Mouse (Mus musculus) gastrocnemius, adult 2 months (tissue): Measurements from ENCODE around the gene Nbea. TPM values are rescaled to one million over a fixed set of nuclear protein-coding genes. Genes with fewer than 3 reads are reported as not detected.

Experiments used
- DNase-seq: peaks from one replicate; pipeline ENCODE4 v3.0.0; 2022
- H3K27ac ChIP-seq: fragments of 200-600 bp; 2 replicates; pipeline ENCODE4 v1.8.1; 2022; ENCODE audit warnings: mild to moderate bottlenecking
- H3K4me3 ChIP-seq: fragments of 200-600 bp; 2 replicates; pipeline ENCODE4 v1.8.1; 2022; ENCODE audit warnings: mild to moderate bottlenecking, moderate library complexity
- CTCF ChIP-seq: fragments of 200-600 bp; IDR thresholded peaks from 2 replicates; pipeline ENCODE4 v1.8.1; 2022; ENCODE audit warnings: antibody characterized with exemption, mild to moderate bottlenecking, moderate library complexity
- intact Hi-C: fragments of 180-260 bp; cut with DNase I; formaldehyde crosslinking; loops from one replicate; pipeline ENCODE4 v1.15.1; 2025
- long read RNA-seq, 2 experiments: library from polyadenylated mRNA; stranded (forward); transcript quantifications; one replicate each; pipeline ENCODE4 v2.0.0; 2021
- total RNA-seq, 2 experiments: library from RNA; stranded (reverse); gene quantifications; 2 replicates each; pipeline ENCODE4 v1.2.3; 2021

Gene Nbea
- total RNA-seq, result 1 to 10 TPM; 4.1 to 5.9 TPM
- long read RNA-seq, experiment 1, partial matches to known transcripts, result 2 of 6 reads
- long read RNA-seq, experiment 1, other reads (novel, unspliced or antisense), result 0 of 6 reads
- long read RNA-seq, experiment 2, transcript Nbea-203 (1 exons, 3,860 nt), result major isoform, 5 of 6 reads
- long read RNA-seq, experiment 2, partial matches to known transcripts, result 1 of 6 reads
- long read RNA-seq, experiment 2, other reads (novel, unspliced or antisense), result 0 of 6 reads

DNA sequence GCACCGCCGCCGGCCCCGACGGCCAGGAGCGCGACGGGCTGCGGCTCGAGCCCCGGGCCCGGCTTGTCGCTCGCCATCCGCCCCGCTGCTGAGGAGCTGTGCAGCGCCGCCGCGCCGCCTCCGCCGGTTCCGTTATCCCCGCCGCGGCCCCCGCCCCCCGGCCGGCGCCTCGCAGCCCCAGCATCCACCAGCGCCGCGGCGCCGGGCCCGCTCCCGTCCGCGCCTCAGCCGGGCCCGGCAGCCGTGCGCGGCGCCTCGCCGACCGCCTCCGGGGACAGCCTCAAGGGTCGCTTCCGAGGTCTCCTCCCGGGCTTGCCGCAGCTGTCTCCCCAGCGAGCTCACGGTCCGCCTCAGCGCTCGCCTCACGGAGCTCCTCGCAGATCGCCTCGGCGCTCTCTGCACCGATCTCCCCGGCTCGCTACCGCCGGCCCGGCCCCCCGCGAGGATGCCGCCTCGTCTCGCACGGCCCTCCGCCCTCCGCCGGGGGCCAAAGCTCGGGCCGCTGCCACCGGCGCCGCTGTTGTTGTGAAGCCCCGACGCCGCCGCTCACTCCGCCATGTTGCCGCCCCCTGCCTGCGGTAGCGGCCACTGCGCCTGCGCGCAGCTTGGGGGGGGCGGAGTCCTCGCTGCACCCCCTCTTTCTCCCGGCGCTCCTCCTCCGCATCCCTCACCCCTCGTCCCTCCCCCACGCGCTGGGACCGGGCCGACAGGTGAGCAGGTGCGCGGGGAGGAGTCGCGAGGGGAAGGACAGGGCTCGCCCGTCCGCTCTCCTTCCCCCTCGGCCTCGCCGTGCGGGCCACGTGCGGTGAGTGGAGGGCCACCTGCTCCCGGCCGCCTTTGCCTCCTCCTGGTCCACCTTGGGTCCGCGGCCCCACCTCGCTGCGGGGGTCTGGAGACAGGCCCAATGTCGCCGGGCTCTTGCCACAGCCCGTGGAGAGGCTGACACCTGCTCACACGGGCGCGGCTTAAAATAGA lies at the start of gene Nbea:
TSS of gene Nbea (minus strand) at position 543 of the 975 bp plus-strand sequence.
- H3K4me3 ChIP-seq, result peak within 1 kb of the TSS; percentile 97
- TF ChIP-seq CTCF, result peak; percentile 49
- intact Hi-C loops, result no loop called here

DNA sequence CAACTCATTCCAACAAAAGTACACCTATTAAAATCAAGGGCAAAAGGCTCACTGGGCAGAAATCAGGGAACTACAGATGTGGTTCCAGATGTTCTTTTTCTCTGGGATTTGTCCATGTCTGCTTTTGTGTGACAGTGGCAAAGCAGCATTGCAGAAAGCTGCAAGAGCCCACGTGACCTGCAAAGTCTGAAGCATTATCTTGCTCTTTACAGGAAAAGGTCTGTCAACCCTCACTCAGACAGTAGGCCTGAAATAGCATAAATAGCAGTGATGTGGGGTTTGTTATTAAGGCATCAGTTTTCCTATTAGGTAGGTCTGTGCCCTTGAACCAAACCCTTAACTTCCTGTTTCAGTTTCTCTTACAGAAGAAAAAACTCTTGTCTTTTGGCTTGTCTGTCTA lies 45.8 kb upstream of the Nbea start:
- intact Hi-C loops, result no loop called here
- no peak for DNase-seq
- no peak for TF ChIP-seq CTCF
- Histone ChIP-seq H3K4me3 (no peak overlapping the region), H3K27ac (no peak overlapping the region)

More for the DNA sequence above, at the start of gene Nbea:
- peak within 1 kb of the TSS; percentile 71 for H3K27ac ChIP-seq
- DNase-seq, result peak; percentile 87

DNA sequence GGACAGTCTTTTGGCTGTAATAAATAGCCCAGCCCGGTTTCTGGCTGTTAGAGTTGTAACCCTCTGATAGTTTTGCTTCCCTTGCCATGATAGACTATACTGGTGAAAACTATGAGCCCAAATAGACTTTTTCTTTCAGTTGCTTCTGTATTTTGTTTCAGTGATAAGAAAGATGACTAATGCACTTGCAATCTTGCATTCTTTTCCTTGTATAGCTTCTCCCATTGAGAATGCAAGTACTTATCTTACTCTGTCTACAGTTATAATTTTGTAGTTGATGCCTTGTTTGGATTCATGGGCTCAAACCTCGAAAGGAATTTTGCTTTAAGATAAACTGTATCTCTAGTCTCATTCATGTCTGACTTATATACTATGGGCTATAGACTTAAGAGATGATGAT lies 32.5 kb upstream of the Nbea start:
- Histone ChIP-seq H3K4me3 (no peak overlapping the region), H3K27ac (no peak overlapping the region)
- intact Hi-C loops, result no loop called here
- no peak for TF ChIP-seq CTCF
- DNase-seq, result no peak

DNA sequence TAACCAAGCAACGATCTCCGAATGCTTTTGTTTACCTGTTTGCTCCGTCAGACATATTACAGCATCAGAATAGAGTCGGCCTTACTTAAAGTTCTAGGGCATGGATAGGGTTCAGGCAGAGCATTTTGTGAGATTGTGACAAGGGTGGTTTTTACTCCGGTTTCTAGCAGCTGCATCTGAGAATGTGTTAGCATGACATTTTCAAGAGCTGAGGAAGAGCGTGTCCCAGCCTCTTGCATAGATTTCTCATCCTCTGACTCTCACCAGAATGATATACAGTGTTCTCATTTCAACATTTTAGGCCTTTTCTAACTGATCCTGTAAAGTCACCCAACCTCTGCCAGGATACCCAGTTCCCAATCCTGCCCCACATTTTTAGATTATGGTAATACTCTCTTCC lies 20.5 kb upstream of the Nbea start:
- DNase-seq, result no peak
- intact Hi-C loops, result no loop called here
- TF ChIP-seq CTCF, result no peak
- Histone ChIP-seq H3K4me3 (no peak overlapping the region), H3K27ac (no peak overlapping the region)

DNA sequence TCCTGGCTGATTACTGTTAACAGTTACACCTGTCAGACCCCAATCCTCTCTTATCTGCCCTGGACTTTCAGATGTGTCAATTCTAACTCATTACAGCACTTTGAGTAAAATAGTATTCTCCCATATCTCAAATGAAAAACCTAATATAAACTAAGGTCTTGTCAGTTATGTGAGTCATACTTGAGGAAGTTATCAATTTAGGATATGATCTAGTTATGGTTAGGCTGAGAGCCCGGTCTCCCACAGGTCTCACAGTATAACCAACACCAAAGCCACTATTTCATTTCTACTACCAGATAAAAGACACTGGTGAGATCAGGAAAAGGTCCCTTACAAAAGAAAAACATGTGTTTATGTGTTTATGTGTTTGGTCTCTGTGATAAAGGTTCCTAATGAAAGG lies 4.7 kb upstream of the Nbea start:
- Histone ChIP-seq H3K4me3 (no peak overlapping the region), H3K27ac (no peak overlapping the region)
- DNase-seq, result no peak
- intact Hi-C loops, result no loop called here
- TF ChIP-seq CTCF, result no peak

DNA sequence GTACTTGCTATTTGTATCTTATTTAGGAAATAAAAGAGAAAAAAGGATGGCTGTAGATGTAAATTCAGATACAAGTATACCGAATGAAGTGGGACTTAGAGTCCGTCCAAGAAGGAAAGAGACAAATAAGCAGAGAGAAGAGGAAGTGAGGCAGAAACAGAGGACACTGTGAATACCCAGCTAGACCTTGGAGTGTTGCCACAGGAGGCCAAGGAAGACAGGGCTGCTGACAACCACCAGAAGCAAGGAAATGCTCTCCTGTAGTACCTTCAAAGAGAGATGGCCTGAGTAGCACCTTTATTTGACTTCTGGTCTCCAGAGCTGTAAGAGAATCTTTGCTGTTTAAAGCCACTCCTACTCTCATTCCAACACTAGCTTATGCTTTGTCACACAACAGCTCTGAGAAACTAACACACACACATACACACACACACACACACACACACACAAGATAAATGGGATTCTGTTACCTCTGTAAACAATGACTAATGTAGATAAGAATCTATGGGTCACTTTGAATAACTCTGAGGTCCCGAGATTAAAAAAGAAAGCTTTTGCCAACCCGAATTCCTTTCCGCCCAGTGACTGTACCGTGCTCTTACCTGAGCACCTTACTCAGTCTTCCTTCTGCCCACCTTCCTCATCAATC lies 3.8 kb upstream of the Nbea start:
- Histone ChIP-seq H3K4me3 (no peak overlapping the region), H3K27ac (no peak overlapping the region)
- TF ChIP-seq CTCF, result no peak
- no peak for DNase-seq
- intact Hi-C loops, result no loop called here

DNA sequence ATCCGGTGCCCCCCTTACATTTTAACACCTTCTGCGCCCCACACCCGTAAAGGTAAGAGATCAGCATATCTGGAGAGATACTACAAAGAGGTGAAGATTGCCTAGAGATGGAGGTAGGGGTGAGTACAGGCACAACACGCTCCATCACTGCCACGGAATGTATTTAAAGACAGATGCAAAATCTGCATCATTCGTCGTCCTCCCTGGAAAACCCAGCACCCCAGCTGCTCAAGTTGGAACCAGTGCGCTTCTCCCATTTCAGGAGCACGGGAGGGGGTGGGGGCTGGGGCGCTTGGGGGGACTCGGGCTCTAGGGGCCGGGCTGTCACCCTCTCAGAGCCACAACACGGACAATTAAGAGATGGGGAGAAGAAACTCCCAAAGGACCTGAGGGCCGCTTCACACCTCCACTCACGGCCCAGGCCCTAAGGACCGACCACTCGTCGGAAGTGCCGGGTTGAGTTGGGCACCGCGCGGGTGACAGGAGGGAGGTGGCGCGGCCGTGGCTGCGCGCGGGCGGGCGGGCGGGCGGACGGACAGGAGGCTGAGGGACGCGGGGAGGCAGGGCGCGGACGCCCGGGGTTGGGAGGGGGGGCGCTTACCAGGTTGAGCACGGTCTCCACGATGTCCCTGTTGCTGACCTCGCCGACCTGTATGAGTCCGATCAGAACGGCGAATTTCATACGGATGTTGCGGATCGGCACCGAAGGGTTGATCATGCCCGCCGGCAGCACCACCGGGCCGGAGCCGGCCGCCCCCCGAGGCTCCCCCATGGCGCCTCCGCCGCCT lies 936 bp downstream of the Nbea start:
- Histone ChIP-seq H3K4me3 (peak overlapping the region; percentile 97), H3K27ac (peak overlapping the region; percentile 53; the same call in 1 of the 2 replicates)
- intact Hi-C loops, result no loop called here
- DNase-seq, result peak; percentile 21
- TF ChIP-seq CTCF, result no peak

DNA sequence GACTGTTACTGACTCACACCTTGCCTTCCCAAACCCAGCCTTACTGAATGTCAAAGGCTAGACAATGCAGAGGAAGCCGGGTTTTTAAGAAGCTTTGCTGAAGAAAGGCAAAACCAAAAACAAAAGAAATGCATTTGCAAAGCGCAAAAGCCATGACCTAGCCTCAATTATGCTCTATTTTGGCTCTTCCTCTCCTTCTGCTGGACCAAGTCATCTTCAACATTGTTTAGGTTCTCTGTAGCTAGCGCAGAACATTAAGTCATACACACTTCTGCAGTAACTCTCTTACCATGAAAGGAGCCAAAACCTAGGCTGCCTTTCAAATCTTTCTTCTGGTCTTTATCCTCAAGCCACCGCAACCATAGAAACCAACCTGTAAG lies 1.5 kb downstream of the Nbea start:
- Histone ChIP-seq H3K27ac (no peak overlapping the region), H3K4me3 (peak overlapping the region; percentile 97)
- intact Hi-C loops, result no loop called here

DNA sequence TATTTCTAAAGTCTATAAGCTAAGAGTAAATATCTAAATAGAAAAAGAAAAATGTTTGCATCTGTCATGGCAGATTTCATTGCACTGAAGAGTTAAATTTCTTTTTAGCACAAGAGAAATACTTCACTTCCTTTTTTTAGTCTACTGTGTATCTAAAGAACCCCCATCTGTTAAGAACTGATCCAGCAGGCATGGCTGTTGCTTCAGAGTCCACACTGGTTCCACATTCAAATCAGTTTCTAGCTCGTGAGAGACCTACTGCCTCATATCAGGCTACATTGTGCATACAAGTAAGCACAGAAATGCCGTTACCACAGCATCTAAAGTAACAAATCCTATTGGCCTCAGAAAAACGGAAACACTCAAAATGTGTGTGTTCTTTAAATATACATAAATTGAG lies 2.5 kb downstream of the Nbea start:
- TF ChIP-seq CTCF, result no peak
- Histone ChIP-seq H3K27ac (no peak overlapping the region), H3K4me3 (no peak overlapping the region)
- no peak for DNase-seq
- intact Hi-C loops, result no loop called here

More for the DNA sequence above, 1.5 kb downstream of the Nbea start:
- no peak for TF ChIP-seq CTCF
- DNase-seq, result no peak

DNA sequence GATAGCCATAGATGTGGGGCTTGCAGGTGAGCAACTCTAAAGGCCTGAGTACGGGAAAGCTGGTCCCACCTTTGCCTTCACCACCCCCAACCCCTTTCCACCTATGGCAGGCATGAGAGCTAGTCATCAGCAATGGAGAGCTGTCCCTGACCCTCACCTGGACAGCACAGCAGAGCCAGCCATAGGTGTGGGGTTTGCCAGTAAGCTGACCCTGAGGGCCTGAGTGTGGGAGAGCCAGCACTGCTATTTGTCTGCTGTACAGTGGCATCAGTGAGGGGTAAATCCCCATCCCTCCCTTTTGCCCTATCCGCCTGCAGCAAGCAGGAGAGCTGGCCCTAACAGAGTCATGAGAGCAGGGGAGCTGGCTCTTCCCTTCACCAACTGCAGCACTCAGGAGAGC lies 25.6 kb downstream of the Nbea start:
- Histone ChIP-seq H3K4me3 (no peak overlapping the region), H3K27ac (no peak overlapping the region)
- no peak for TF ChIP-seq CTCF
- intact Hi-C loops, result no loop called here
- DNase-seq, result no peak

DNA sequence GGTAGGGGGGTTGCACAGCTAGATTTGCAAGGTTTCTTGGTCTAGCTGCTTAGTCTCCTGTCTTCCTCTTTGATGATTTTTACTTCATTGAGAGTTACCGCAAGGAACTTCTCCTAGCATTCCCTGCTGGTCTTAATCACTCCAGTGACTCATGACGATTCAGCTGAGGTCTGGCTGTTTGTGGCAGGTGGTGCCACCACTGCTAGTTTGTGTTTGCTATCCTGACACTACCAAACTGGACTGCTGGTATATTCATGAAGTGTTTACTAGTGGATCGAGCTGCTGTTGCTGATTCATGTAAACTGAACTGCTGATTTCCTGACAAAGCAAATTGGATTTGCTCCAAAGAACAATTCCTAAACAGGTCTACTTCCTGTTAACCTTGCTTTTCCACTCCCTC lies 56.8 kb downstream of the Nbea start:
- intact Hi-C loops, result no loop called here
- DNase-seq, result no peak
- H3K27ac ChIP-seq, result no peak overlapping the region
- no peak overlapping the region for H3K4me3 ChIP-seq
- TF ChIP-seq CTCF, result no peak

DNA sequence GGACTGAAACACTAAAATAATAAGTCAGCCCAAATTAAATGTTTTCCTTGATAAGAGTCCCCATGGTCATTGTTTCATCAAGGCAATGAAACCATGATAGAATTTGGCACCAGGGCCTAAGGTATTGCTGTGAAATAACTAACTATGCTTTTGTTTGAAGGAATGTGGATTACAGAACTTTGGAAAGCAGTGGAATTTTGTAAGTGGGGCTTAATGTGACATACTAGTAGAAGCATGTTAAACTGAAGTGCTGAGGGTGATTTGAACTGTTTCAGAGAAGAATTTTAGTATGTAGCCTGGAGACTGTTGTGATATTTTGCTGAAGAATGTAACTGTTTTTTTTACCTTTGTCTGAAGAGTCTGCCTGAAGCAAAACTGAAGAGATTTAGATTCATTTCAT lies 66.9 kb downstream of the Nbea start:
- H3K4me3 ChIP-seq, result no peak overlapping the region
- no peak for DNase-seq
- intact Hi-C loops, result no loop called here
- H3K27ac ChIP-seq, result no peak overlapping the region
- TF ChIP-seq CTCF, result no peak
